29 mouse cellular contexts compared by ENCODE assay signal in genomic region chr4:113764182-113764581, GRCm38 (mm10).
"Had no signal": no experiment of that assay in that cellular context is flagged by ENCODE, and none has a peak within 500 bp of the region (broad histone marks: within the 10 kb centered on the region; RNA-seq: fewer than 3 reads in every experiment).

No protein-coding gene starts in this region.

- H3K27me3 ChIP-seq: embryonic facial prominence, embryonic 12.5 days; embryonic facial prominence, embryonic 13.5 days; embryonic facial prominence, embryonic 15.5 days; forebrain, embryonic 12.5 days; forebrain, embryonic 13.5 days; forebrain, embryonic 15.5 days had no signal

- H3K36me3 ChIP-seq: embryonic facial prominence, embryonic 10.5 days; embryonic facial prominence, embryonic 12.5 days; embryonic facial prominence, embryonic 13.5 days; embryonic facial prominence, embryonic 15.5 days; forebrain, embryonic 10.5 days; forebrain, embryonic 12.5 days; forebrain, embryonic 15.5 days had no signal

- H3K4me1 ChIP-seq: embryonic facial prominence, embryonic 10.5 days; embryonic facial prominence, embryonic 12.5 days; embryonic facial prominence, embryonic 13.5 days; embryonic facial prominence, embryonic 15.5 days; forebrain, embryonic 10.5 days; forebrain, embryonic 12.5 days; forebrain, embryonic 13.5 days; forebrain, embryonic 15.5 days had no signal

- DNase-seq: cerebellum, adult 2 months; cerebellum, adult 8-10 months; cerebellum, adult 9-10 months; cerebellum, adult 9-11 months; cerebellum, postnatal 10 days; cerebellum, postnatal 14 days; cerebellum, postnatal 25 days; cerebellum, postnatal 36 days; embryo, embryonic 11 days; forebrain, postnatal 0 days; gastrocnemius, adult 2 months; gastrocnemius, postnatal 10 days; gastrocnemius, postnatal 14 days; gastrocnemius, postnatal 25 days; gastrocnemius, postnatal 36 days; heart, adult 11 months; heart, adult 18-20 months; heart, adult 2 months had no signal

- H3K27ac ChIP-seq: embryonic facial prominence, embryonic 10.5 days; embryonic facial prominence, embryonic 12.5 days; embryonic facial prominence, embryonic 13.5 days; embryonic facial prominence, embryonic 15.5 days; forebrain, embryonic 10.5 days; forebrain, embryonic 12.5 days; forebrain, embryonic 13.5 days; forebrain, embryonic 15.5 days; gastrocnemius, adult 2 months; heart, adult 2 months had no signal

- H3K4me2 ChIP-seq: embryonic facial prominence, embryonic 12.5 days; embryonic facial prominence, embryonic 13.5 days; embryonic facial prominence, embryonic 15.5 days; forebrain, embryonic 12.5 days; forebrain, embryonic 13.5 days; forebrain, embryonic 15.5 days had no signal

- ATAC-seq: forebrain, embryonic 13.5 days; forebrain, embryonic 14.5 days; forebrain, embryonic 15.5 days; forebrain, embryonic 16.5 days; forebrain, postnatal 0 days had no signal

- H3K9ac ChIP-seq: embryonic facial prominence, embryonic 12.5 days; embryonic facial prominence, embryonic 13.5 days; embryonic facial prominence, embryonic 15.5 days; forebrain, embryonic 12.5 days; forebrain, embryonic 13.5 days; forebrain, embryonic 15.5 days; forebrain, postnatal 0 days had no signal

- H3K4me3 ChIP-seq: embryonic facial prominence, embryonic 10.5 days; embryonic facial prominence, embryonic 12.5 days; embryonic facial prominence, embryonic 13.5 days; embryonic facial prominence, embryonic 15.5 days; erythroblast, embryonic 14.5 days; forebrain, embryonic 10.5 days; forebrain, embryonic 12.5 days; forebrain, embryonic 13.5 days; forebrain, embryonic 15.5 days; gastrocnemius, adult 2 months; heart, adult 2 months had no signal
